Mouse (Mus musculus) B cell, adult (primary cell): ENCODE results near the gene 2310050C09Rik. TPM values are rescaled to one million over a fixed set of nuclear protein-coding genes. Genes with fewer than 3 reads are reported as not detected.

Source experiments
- total RNA-seq: library from RNA; stranded (reverse); gene quantifications from 4 replicates; pipeline ENCODE4 v1.2.4, GENCODE M21; 2023; ENCODE audit not compliant: inconsistent age

2310050C09Rik gene
- total RNA-seq, result not detected in 4 replicates

GRCm38 (mm10) chr3:92870116-92870515 is at the start of gene 2310050C09Rik:
Gene 2310050C09Rik, minus strand, starts transcription at chr3:92870216.

GRCm38 (mm10) chr3:92851186-92851585 is 18.8 kb downstream of the 2310050C09Rik start, which contains the start of gene Lce1l:
Gene Lce1l, minus strand, starts transcription at chr3:92851286.

GRCm38 (mm10) chr3:92827108-92827507 is 42.9 kb downstream of the 2310050C09Rik start, which contains the start of gene Kprp:
Gene Kprp, minus strand, starts transcription at chr3:92827247.

Other genes starting within 250 kb of the 2310050C09Rik start
- gene Lce6a, start 248.6 kb downstream of the 2310050C09Rik start, total RNA-seq, result not detected in 4 replicates
- not detected in 4 replicates for gene Lce1a1, start 221.9 kb downstream of the 2310050C09Rik start, total RNA-seq
- not detected in 4 replicates for gene Lce1b, start 213.3 kb downstream of the 2310050C09Rik start, total RNA-seq
- not detected in 4 replicates for gene Lce1a2, start 199.9 kb downstream of the 2310050C09Rik start, total RNA-seq
- gene Lce1c, start 191.0 kb downstream of the 2310050C09Rik start, total RNA-seq, result not detected in 4 replicates
- not detected in 4 replicates for gene Lce1d, start 183.0 kb downstream of the 2310050C09Rik start, total RNA-seq
- not detected in 4 replicates for gene Lce1e, start 161.1 kb downstream of the 2310050C09Rik start, total RNA-seq
- not detected in 4 replicates for gene Lce1f, start 149.9 kb downstream of the 2310050C09Rik start, total RNA-seq
- gene Gm38119, start 131.1 kb downstream of the 2310050C09Rik start, total RNA-seq, result not detected in 4 replicates
- not detected in 4 replicates for gene Lce1g, start 117.9 kb downstream of the 2310050C09Rik start, total RNA-seq
- gene Lce1h, start 105.2 kb downstream of the 2310050C09Rik start, total RNA-seq, result not detected in 4 replicates
- not detected in 4 replicates for gene Lce1i, start 91.3 kb downstream of the 2310050C09Rik start, total RNA-seq
- not detected in 4 replicates for gene Lce1j, start 79.7 kb downstream of the 2310050C09Rik start, total RNA-seq
- gene Lce1k, start 62.3 kb downstream of the 2310050C09Rik start, total RNA-seq, result not detected in 4 replicates
- not detected in 4 replicates for gene Kprp, start 43.0 kb downstream of the 2310050C09Rik start, total RNA-seq
- gene Lce1l, start 18.9 kb downstream of the 2310050C09Rik start, total RNA-seq, result not detected in 4 replicates
- not detected in 4 replicates for gene Lce3a, start 56.0 kb upstream of the 2310050C09Rik start, total RNA-seq
- gene Lce3b, start 62.8 kb upstream of the 2310050C09Rik start, total RNA-seq, result not detected in 4 replicates
- gene Lce3c, start 74.3 kb upstream of the 2310050C09Rik start, total RNA-seq, result not detected in 4 replicates
- not detected in 4 replicates for gene Lce3d, start 87.2 kb upstream of the 2310050C09Rik start, total RNA-seq
- gene Lce3e, start 96.8 kb upstream of the 2310050C09Rik start, total RNA-seq, result not detected in 4 replicates
- gene Lce3f, start 122.0 kb upstream of the 2310050C09Rik start, total RNA-seq, result not detected in 4 replicates
- gene Crct1, start 145.5 kb upstream of the 2310050C09Rik start, total RNA-seq, result not detected in 4 replicates
- not detected in 4 replicates for gene Lce1m, start 148.8 kb upstream of the 2310050C09Rik start, total RNA-seq
- gene Gm4858, start 198.6 kb upstream of the 2310050C09Rik start, total RNA-seq, result not detected in 4 replicates